Mouse (Mus musculus): ENCODE measurements around the gene Nfkbib.

DNA sequence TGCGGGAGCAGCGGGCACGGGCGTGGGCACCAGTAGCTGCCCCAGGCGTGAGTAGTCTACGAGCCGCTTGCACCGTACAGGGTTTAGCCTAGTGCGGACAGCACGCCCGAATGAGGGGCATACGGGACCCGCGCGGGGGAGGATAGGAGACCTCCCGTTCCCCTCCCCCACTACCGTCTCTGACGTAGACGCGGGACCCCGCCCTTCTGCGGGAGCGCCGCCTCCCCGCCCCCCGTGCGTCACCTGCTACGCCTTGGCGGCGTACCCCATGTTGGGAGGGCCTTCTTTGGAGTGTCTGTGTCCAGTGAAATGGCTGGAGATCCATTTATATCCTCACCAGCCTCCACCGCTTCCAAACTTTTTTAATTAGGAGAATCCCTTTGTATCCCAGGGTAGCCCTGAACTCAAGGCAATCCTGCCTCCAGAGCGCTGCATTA, 41.7 kb upstream of the Nfkbib start:
- peak; percentile 62 for TF ChIP-seq POLR2A (IDR thresholded peaks at IDR 0.05; ENCODE audit: low read depth, low read length)
- TF ChIP-seq CTCF (conservative IDR thresholded peaks at IDR 0.05; ENCODE audit: insufficient read depth, insufficient read length, low read depth, low read length) = no peak
